19 mouse cellular contexts compared by ENCODE assay signal in genomic region chr10:99327501-99327900, GRCm38 (mm10).
DNase-seq lines count a peak whose midpoint lies in the region; ATAC-seq lines count a peak whose summit lies in the region.
"Had no signal": no experiment of that assay in that cellular context is flagged by ENCODE, and none has a peak within 500 bp of the region (broad histone marks: within the 10 kb centered on the region; RNA-seq: fewer than 3 reads in every experiment).

No protein-coding gene starts in this region.

- H3K27me3 ChIP-seq in kidney, embryonic 15.5 days: no peaks in the 10 kb centered on the region
- H3K27me3 ChIP-seq: liver, embryonic 13.5 days; lung, embryonic 15.5 days; midbrain, embryonic 13.5 days had no signal

- no peak overlapping the region for H3K4me3 ChIP-seq in kidney, embryonic 15.5 days (replicated peaks)
- H3K4me3 ChIP-seq: liver, embryonic 13.5 days; lung, embryonic 15.5 days; midbrain, embryonic 13.5 days; myocyte had no signal

- H3K27ac ChIP-seq in kidney, embryonic 15.5 days: no peak overlapping the region
- H3K27ac ChIP-seq: liver, embryonic 13.5 days; lung, embryonic 15.5 days; midbrain, embryonic 13.5 days had no signal

- 0 out of 2 replicates have a peak, but pooled peaks cover 4% of the 10 kb centered on the region for H3K4me1 ChIP-seq in kidney, embryonic 15.5 days
- H3K4me1 ChIP-seq: liver, embryonic 13.5 days; lung, embryonic 15.5 days; midbrain, embryonic 13.5 days had no signal

- 77% methylated on average over 2 of the region's 2 CpGs for whole genome bisulfite sequencing in kidney, embryonic 15.5 days

- peak; percentile 17 for DNase-seq in adrenal gland, adult 8-10 months
- DNase-seq in adrenal gland, adult 18-20 months (ENCODE audit: low spot score in 2 of 2): no peak
- peak; percentile 42 for DNase-seq in kidney, adult 9 months
- DNase-seq in spleen, postnatal 36 days (ENCODE audit: low spot score in 2 of 2): peak; percentile 3
- DNase-seq in spleen, postnatal 4 days (ENCODE audit: low spot score in 2 of 2): no peak
- DNase-seq in kidney, postnatal 36 days: peak; percentile 26 to 51
- DNase-seq in c-Kit-positive CD71-positive TER-119-positive erythroid progenitor cells, embryonic 14.5 days (ENCODE audit: low spot score): no peak
- DNase-seq: cerebellum, adult 18-20 months; cerebellum, postnatal 25 days; embryo, embryonic 11 days; forebrain, postnatal 0 days; liver, embryonic 13.5 days; thymus, postnatal 25 days had no signal

- no peak for ATAC-seq in kidney, embryonic 15.5 days (replicated peaks; ENCODE audit: low FRiP score)
- ATAC-seq: forebrain, postnatal 0 days; hindbrain, embryonic 16.5 days; midbrain, embryonic 13.5 days had no signal

- no peaks in the 10 kb centered on the region for H3K36me3 ChIP-seq in kidney, embryonic 15.5 days
- H3K36me3 ChIP-seq: G1E; liver, embryonic 13.5 days; lung, embryonic 15.5 days; midbrain, embryonic 13.5 days had no signal

- H3K9me3 ChIP-seq in kidney, embryonic 15.5 days (replicated peaks): no peaks in the 10 kb centered on the region
- H3K9me3 ChIP-seq: liver, embryonic 13.5 days; lung, embryonic 15.5 days; midbrain, embryonic 13.5 days had no signal

- no peak overlapping the region for H3K4me2 ChIP-seq in kidney, embryonic 15.5 days
- H3K4me2 ChIP-seq: liver, embryonic 13.5 days; lung, embryonic 15.5 days; midbrain, embryonic 13.5 days had no signal

- no peak overlapping the region for H3K9ac ChIP-seq in kidney, embryonic 15.5 days
- H3K9ac ChIP-seq: forebrain, postnatal 0 days; liver, embryonic 13.5 days; lung, embryonic 15.5 days; midbrain, embryonic 13.5 days had no signal

Comparison
In these comparisons a context has a peak if more than half of its experiments do, and no peak if none do; other contexts are left out.
1. DNase-seq: peak in adrenal gland, adult 8-10 months (single experiment), kidney, adult 9 months (single experiment), spleen, postnatal 36 days (2 of 2) and kidney, postnatal 36 days (2 of 2); none in adrenal gland, adult 18-20 months (0 of 2), spleen, postnatal 4 days (0 of 2) and c-Kit-positive CD71-positive TER-119-positive erythroid progenitor cells, embryonic 14.5 days (single experiment).